Mouse (Mus musculus) spleen, postnatal 4 days (tissue): ENCODE results near the gene Gas8.
"Not testable (repeated sequence)": the region's sequence is repeated elsewhere in the genome, so short reads cannot be mapped to it uniquely, and the experiment has no call there.

Experiments
- DNase-seq, 2 experiments: peaks; one replicate each; pipeline ENCODE4 v3.0.0; 2022; ENCODE audit warnings: low spot score in 2 of 2

Gene Gas8

DNA sequence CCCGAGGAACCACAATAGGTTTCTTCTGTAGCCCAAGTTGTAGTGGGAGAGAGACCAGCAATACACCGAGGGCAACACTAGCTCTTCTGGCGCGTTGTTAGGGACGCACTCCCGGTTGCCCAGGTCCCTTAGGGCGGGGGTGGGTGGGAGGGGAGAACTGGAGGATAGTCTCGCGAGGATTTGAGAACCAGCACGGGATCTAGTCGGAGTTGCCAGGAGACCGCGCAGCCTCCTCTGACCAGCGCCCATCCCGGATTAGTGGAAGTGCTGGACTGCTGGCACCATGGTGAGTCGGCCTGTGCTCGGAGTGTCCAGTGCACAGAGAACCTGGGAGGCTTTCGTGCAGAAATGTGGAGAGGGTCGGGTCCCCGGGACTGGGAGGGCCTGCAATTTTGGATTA is at the start of gene Gas8:
TSS of gene Gas8 (plus strand) at position 168 of the 400 bp plus-strand sequence.
- DNase-seq, result peak; percentile 75 to 84

DNA sequence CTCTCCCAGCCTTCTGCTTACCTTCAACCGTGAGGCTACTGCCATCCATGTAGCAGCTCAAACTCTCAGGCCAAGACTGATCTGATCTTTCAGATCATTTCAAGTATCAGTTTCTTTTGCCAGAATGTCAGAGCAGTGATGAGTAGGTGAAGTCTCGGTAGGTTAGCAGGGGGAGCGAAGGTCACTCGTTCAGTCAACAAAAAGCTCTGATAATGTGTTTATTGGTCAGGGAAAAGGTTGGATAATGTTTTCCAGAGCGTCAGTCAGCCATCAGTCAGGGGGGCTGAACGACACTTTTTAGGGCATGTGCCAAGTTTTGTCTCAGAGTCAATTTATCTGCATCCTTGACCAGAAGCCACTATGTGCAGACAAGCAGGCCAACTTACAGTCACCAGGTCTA is 45.6 kb upstream of the Gas8 start:
- not testable (repeated sequence) for DNase-seq

- not testable (repeated sequence) for DNase-seq
These were observed 44.1 kb upstream of the Gas8 start for GRCm38 (mm10) chr8:123474549-123474948.

DNA sequence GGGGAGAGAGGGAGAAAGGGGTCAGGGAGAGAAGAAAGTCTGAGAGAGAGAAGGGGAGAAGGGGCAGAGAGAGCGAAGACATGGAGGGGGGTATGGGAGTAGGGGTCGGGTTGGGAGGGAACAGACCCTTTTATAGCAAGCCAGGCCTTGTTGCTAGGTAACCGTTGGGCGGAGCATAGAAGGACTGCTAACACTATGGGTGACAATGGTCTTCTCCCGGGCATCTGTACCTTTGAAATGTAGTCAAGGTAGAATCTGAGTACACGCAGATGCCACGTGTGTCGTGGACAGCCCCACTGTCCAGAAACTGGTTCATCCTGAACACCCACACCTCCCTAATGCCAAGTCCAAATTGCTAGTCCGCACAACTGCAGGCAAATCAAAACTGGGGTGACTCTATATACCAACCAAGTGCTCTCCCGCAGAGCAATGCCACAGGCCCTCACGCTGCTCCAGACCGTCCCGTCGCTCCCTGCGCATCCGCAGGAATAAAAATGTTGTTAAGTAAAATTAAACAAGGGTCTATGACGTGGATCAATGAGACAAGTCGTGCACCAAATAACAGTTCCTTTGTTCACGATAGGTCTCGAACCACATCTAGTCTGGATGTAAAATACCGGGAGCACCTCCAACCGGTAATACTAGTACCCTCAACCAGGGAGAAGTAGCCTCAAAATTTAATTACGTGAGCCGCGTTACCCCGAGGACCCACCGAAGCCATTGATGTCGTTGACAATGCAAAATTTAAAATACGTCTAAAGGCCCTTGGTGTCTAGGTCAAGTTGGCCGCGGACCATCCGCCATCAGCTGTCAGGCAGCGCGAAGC is 41.5 kb upstream of the Gas8 start:
- DNase-seq, result no peak

- DNase-seq, result peak; percentile 90 to 97
These were observed 40.8 kb upstream of the Gas8 start, which contains the start of gene Afg3l1 for GRCm38 (mm10) chr8:123477737-123478258. Gene Afg3l1 (plus strand): TSS chr8:123477903.

GRCm38 (mm10) chr8:123478456-123479218 is 40.0 kb upstream of the Gas8 start:
- no peak for DNase-seq

DNA sequence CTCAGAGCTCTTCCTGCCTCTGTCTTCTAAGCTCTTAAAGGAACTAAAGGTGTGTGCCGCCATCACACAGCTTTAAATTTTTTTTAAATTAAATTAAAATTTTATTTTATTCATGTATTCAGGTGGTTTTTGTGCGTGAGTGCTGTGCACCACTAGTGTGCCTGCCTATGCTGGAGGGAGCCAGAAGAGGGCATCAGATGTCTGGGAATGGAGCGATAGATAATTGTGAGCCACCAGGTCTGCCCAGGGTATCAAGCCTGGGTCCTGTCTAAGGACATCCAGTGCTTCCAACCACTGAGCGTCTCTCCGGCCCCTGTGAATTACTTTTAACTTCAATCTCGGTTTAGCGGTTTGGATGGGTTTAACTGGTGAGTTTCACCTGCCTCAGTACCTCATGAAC is 36.0 kb upstream of the Gas8 start:
- no peak for DNase-seq

DNA sequence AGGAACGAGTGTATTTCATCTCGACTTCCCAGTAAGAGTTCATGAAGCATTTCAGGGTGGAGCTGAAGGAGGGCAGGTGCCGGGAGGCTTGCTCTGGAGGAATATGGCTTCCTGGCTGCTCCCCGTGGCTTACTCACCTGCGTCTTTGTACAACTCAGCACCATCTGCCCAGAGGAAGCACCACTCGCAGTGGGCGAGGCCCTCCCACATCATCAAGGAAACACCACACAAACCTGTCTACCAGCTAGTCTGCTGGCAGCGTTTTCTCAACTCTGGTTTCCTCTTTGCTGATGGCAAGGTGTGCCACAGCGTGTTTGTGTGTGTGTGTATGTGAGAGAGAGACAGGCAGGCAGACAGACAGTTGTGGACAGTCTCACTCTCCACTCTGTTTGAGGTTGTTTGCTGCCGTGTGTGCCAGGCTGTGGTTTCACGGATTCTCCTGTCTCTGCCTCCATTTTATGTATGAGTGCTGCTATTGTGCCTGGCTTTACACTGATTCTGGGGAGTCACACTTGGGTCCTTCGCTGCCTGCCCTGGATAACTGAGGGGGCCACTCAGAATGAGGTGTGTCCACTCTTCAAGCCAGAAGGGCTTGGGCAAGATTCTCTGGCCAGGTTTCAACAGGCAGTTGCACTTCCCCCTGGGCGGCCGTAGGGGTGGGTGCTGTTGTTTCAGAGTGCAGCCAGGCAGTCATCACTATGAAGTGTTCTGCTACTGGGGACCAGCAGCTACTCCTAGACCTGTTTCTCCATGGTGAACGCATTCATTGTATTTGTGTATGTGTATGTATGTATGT is 27.2 kb upstream of the Gas8 start:
- DNase-seq, result no peak

GRCm38 (mm10) chr8:123492898-123493297 is 25.7 kb upstream of the Gas8 start:
- DNase-seq, result no peak

GRCm38 (mm10) chr8:123497699-123498098 is 20.9 kb upstream of the Gas8 start:
- no peak for DNase-seq

DNA sequence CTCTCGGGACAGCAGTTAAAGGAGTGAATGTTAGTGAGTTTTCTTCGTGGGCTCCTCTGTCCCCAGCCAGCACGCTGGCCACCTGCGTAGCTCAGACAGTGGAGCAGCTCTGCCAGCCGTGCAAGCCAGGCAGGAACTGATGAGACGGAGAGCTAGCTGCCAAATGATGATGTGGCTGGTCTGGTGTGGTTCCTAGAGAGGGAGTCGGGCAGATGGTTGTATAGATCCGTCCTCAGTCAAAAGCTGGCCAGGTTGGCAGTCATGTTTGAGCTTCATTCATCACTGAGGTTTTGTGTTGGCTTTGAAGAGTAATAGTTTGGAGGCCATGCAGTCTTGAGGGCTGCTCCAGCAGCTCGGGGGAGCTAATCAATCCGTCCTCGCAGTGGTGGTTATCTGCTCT is 19.7 kb upstream of the Gas8 start:
- no peak for DNase-seq

DNA sequence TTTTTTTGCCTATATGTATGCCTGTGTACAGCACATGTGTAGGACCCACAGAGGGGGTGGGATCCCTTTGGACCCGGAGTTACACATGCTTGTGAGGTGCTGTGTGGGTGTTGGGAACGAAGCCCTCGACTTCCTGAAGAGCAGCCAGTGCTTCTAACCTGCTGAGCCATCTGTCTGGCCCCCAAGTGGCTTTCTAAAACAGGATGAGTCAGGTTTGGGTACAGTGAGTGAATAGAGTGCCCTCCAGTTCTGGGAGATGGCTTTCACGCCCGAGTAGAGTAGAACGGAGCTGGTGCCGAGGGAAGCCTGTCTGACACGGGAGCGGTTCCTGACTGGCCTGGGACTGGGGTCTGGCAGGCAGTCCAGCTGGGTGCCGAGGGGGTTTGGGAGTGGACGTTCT is 19.1 kb upstream of the Gas8 start:
- DNase-seq, result no peak

- DNase-seq, result no peak
These were observed 16.4 kb upstream of the Gas8 start for GRCm38 (mm10) chr8:123502192-123502591.

GRCm38 (mm10) chr8:123503801-123504467 is 14.7 kb upstream of the Gas8 start:
- DNase-seq, result no peak

- DNase-seq, result no peak
These were observed 13.9 kb upstream of the Gas8 start for GRCm38 (mm10) chr8:123504591-123505195.

GRCm38 (mm10) chr8:123505267-123505666 is 13.4 kb upstream of the Gas8 start:
- no peak for DNase-seq

DNA sequence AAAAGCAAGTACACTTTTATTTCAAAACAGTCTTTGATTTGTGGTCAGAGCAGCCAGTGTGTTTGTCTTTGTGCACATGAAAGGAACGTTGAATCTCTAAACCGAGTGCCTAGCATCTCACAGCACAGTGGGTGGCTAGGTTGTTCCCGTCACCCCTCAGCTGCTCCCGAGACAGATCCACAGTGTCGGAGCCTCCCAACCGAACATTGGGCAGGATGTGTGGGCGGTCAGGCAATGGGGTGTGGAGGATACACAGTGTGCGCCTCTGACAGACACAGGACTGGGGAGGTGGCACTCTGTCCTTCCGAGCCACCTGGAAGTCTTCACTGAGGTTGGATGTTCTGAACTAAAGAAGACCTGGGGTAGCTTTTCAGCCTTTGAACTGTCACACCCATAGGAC is 12.9 kb upstream of the Gas8 start:
- no peak for DNase-seq

DNA sequence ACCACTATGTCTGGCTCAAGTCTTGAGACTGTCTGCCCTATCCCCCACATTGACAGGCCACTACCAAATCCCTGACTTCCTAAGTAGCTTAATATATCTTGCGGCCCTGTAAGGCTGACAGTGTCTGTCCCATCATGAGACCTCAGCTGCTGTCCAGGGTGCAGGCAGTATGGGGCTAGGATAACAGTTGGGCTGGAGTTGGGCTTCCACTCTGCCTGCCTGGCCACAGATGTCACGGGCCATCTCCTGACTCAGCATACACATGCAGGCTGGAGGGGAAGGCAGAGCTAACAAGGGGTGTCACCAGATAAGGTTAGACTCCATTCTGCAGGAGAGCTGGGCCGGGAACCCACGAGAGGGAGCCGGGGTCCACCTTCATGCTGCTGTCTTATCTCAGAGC is 11.5 kb upstream of the Gas8 start:
- no peak for DNase-seq

- no peak for DNase-seq
These were observed 7.8 kb upstream of the Gas8 start for GRCm38 (mm10) chr8:123510819-123511218.

DNA sequence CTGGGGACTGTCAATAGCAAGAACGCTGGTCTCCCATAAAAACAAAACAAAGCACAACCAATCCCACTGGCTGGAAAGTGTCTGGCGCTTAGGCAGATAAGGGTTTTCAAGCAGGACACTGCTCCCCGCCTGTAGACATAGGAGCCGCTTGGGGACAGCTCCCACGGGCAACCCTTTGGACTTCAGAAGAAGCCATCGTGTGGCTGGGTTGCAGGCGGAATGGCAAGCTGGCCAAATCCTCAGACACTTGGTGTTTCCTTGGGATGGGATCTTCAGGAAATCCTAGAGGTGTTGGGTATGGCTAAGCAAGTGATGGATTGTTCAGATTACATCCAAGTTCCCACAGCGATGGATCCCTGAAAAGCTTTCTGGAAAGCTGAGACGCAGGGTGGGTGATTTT is 4.5 kb upstream of the Gas8 start:
- DNase-seq, result no peak
